In the genomic region with DNA sequence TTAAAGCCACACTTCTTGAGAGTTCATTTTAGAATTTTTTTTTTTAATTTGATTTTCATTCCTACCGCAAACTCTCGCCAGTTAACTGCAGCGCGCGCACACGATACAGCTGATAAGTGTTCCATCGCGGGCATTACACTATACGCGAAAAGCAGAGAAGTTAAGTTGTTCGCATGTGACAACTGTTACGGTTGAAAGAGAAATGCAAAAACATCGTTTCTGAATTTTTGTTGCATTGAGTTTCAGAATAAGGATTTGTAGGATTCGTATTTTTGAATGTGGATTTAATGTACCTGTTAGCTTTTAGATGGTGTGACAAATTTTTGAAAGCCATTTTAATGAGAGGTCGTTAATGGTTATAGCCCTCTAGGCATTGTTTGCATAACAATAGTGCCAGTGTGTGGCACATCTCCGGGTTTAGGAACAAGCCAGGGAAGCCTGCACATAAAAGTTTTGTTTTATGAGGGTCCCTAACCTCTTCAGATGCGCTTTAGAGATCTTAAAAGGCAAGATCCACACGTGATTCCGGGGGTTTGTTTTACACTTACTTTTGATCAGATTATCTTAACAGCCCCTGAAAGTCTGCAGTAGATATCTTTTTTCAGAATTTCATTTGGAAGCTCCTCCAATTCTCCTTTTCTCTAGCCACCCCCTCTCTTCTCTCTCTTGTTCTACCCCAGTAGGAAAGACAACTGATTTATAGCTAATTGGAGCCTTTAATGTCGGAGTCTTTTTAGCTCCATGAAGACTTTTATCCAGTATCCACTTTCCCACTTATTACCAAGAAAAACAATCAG, we compare ENCODE assay signal across 7 mouse cellular contexts. TPM values are rescaled to one million over a fixed set of nuclear protein-coding genes. Genes with fewer than 3 reads are reported as not detected.
DNase-seq lines count a peak whose midpoint lies in the region; ATAC-seq lines count a peak whose summit lies in the region.

No protein-coding gene starts in this region.

- ATAC-seq in kidney, embryonic 16.5 days (ENCODE audit: low FRiP score, low TSS enrichment): no peak
- no peak for ATAC-seq in heart, embryonic 16.5 days (replicated peaks; ENCODE audit: extremely low read depth, insufficient read depth, low FRiP score)
- ATAC-seq in neural tube, embryonic 15.5 days (ENCODE audit: low FRiP score): no peak

- H3K4me1 ChIP-seq in kidney, embryonic 16.5 days (ENCODE audit: insufficient read depth, low read length): peaks cover 8% of the 10 kb centered on the region
- H3K4me1 ChIP-seq in heart, embryonic 16.5 days (ENCODE audit: control insufficient read depth, insufficient read depth, low read length): no peaks in the 10 kb centered on the region
- peaks cover 14% of the 10 kb centered on the region for H3K4me1 ChIP-seq in neural tube, embryonic 15.5 days

- H3K36me3 ChIP-seq in kidney, embryonic 16.5 days (ENCODE audit: insufficient read depth, low read length): no peaks in the 10 kb centered on the region
- no peaks in the 10 kb centered on the region for H3K36me3 ChIP-seq in heart, embryonic 16.5 days (ENCODE audit: control insufficient read depth, insufficient read depth)
- no peaks in the 10 kb centered on the region for H3K36me3 ChIP-seq in neural tube, embryonic 15.5 days

- H3K9ac ChIP-seq in kidney, embryonic 16.5 days (replicated peaks; ENCODE audit: low read length): peak overlapping the region; percentile 81
- H3K9ac ChIP-seq in heart, embryonic 16.5 days (ENCODE audit: low read length): no peak overlapping the region
- H3K9ac ChIP-seq in neural tube, embryonic 15.5 days (replicated peaks): no peak overlapping the region

- H3K27me3 ChIP-seq in kidney, embryonic 16.5 days (ENCODE audit: insufficient read depth, low read length): peaks cover 12% of the 10 kb centered on the region; the same call in 1 of the 2 replicates
- peaks cover 43% of the 10 kb centered on the region for H3K27me3 ChIP-seq in heart, embryonic 16.5 days (ENCODE audit: control insufficient read depth, insufficient read depth, low read length)
- peaks cover 81% of the 10 kb centered on the region for H3K27me3 ChIP-seq in neural tube, embryonic 15.5 days (replicated peaks)

- no peak for DNase-seq in kidney, adult 8-10 months
- DNase-seq in embryo, embryonic 11.5 days (ENCODE audit: low read depth, low spot score): peak; percentile 17
- no peak for DNase-seq in T-cell, adult 2 months (ENCODE audit: low spot score)
- no peak for DNase-seq in c-Kit-positive CD71-positive TER-119-positive erythroid progenitor cells, embryonic 14.5 days (ENCODE audit: low spot score)

- peak overlapping the region; percentile 82 for H3K4me2 ChIP-seq in kidney, embryonic 16.5 days (replicated peaks; ENCODE audit: low read depth, low read length)
- H3K4me2 ChIP-seq in heart, embryonic 16.5 days (ENCODE audit: low read depth, low read length): peak overlapping the region; percentile 68; the same call in 1 of the 2 replicates
- peak overlapping the region; percentile 60; the same call in 1 of the 2 replicates for H3K4me2 ChIP-seq in neural tube, embryonic 15.5 days

- no peaks in the 10 kb centered on the region for H3K9me3 ChIP-seq in kidney, embryonic 16.5 days (ENCODE audit: low read length)
- H3K9me3 ChIP-seq in heart, embryonic 16.5 days (replicated peaks; ENCODE audit: control insufficient read depth, low read length): no peaks in the 10 kb centered on the region
- no peaks in the 10 kb centered on the region for H3K9me3 ChIP-seq in neural tube, embryonic 15.5 days (replicated peaks)

- H3K4me3 ChIP-seq in kidney, embryonic 16.5 days (ENCODE audit: low read length): peak overlapping the region; percentile 58
- peak overlapping the region; percentile 49 for H3K4me3 ChIP-seq in heart, embryonic 16.5 days (ENCODE audit: low read length)
- H3K4me3 ChIP-seq in neural tube, embryonic 15.5 days (replicated peaks): peak overlapping the region; percentile 38; the same call in 1 of the 2 replicates

- 1% methylated on average over 20 of the region's 20 CpGs for WGBS in kidney, embryonic 16.5 days
- 6% methylated on average over 20 of the region's 20 CpGs for WGBS in heart, embryonic 16.5 days
- 3% methylated on average over 20 of the region's 20 CpGs for WGBS in neural tube, embryonic 15.5 days

- 0 out of 2 replicates have a peak overlapping the region, but pooled peaks have one; percentile 24 for H3K27ac ChIP-seq in kidney, embryonic 16.5 days (ENCODE audit: low read length)
- H3K27ac ChIP-seq in heart, embryonic 16.5 days (ENCODE audit: low read length): no peak overlapping the region
- H3K27ac ChIP-seq in neural tube, embryonic 15.5 days (replicated peaks): no peak overlapping the region

RNA-seq across cellular contexts. Expression of a gene that starts 1.6 kb away (rescaled TPM):
- polyA plus RNA-seq in kidney, embryonic 16.5 days (2015; fragmentation: Nextera tagmentation; extraction: Ambion mirVana): 327 and 333 TPM in 2 replicates
- polyA plus RNA-seq in heart, embryonic 16.5 days (2015; fragmentation: Nextera tagmentation; extraction: Ambion mirVana): 24.7 and 26.7 TPM in 2 replicates
- 49.5 and 61.3 TPM in 2 replicates for polyA plus RNA-seq in neural tube, embryonic 15.5 days (2015; fragmentation: Nextera tagmentation; extraction: Ambion mirVana)

RNA-seq across cellular contexts. Expression of a gene that starts 48.7 kb away (rescaled TPM):
- polyA plus RNA-seq in kidney, embryonic 16.5 days (2015; fragmentation: Nextera tagmentation; extraction: Ambion mirVana): 0.27 and 0.33 TPM in 2 replicates
- polyA plus RNA-seq in heart, embryonic 16.5 days (2015; fragmentation: Nextera tagmentation; extraction: Ambion mirVana): 0.30 and 0.51 TPM in 2 replicates
- 0.97 and 1.1 TPM in 2 replicates for polyA plus RNA-seq in neural tube, embryonic 15.5 days (2015; fragmentation: Nextera tagmentation; extraction: Ambion mirVana)
